Mouse (Mus musculus): ENCODE data around the gene Ncapd2. TPM values are rescaled to one million over a fixed set of nuclear protein-coding genes. Genes with fewer than 3 reads are reported as not detected.

Ncapd2 gene
- polyA plus RNA-seq, 1 experiment from 2014 or later, result 148 TPM

DNA sequence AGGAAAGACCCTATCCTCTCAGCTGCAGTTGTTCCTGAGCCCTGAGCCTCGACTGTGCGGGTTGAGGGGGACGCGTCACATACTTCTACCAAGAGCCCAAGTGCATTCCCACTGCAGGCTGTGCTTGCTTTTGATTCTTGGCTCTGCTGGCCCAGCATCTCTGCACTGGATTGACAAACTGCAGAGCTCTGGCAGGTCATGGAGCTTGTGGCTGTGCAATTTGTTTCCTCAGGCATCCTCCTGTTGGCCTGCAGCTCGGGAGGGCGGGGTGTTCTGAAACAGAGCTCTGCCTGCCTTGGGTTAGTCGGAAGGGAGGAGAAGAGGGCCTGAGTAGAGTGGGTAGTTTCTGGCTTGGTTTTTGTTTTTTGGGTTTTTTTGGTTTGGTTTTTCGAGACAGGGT, 49.1 kb downstream of the Ncapd2 start:
- H3K9me3 ChIP-seq, result no peaks in the 10 kb centered on the region
- no peak for ATAC-seq (ENCODE audit: low FRiP score, low read depth)
- H3K27ac ChIP-seq, result no peak overlapping the region
- no peaks in the 10 kb centered on the region for H3K27me3 ChIP-seq
- no peak overlapping the region for H3K4me3 ChIP-seq
- peaks cover 65% of the 10 kb centered on the region for H3K36me3 ChIP-seq
- H3K4me1 ChIP-seq, result peaks cover 26% of the 10 kb centered on the region
- H3K4me2 ChIP-seq (replicated peaks), result no peak overlapping the region
- H3K9ac ChIP-seq, result no peak overlapping the region
- 90% methylated on average over 8 of the region's 8 CpGs for WGBS

DNA sequence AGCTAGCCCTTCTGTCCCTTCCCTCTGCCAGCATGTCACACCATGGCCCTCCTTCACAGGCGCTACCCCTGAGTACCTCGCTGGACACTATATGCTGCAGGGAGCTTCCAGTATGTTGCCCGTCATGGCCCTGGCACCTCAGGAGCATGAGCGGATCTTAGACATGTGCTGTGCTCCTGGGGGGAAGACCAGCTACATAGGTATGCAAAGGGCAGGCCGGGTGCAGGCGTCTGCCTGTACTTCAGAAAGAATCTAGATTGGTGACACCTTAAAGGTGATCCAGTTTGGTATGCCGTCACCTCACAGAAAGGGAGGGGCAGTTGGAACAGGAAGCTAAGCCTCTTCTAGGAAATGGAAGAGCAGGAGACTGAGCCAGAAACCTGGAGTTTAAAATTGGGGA, 51.8 kb downstream of the Ncapd2 start:
- no peak for ATAC-seq (ENCODE audit: low FRiP score, low read depth)
- Histone ChIP-seq H3K27ac (no peak overlapping the region), H3K9ac (no peak overlapping the region), H3K36me3 (peaks cover 90% of the 10 kb centered on the region), H3K4me2 (replicated peaks) (no peak overlapping the region), H3K9me3 (no peaks in the 10 kb centered on the region), H3K27me3 (no peaks in the 10 kb centered on the region), H3K4me1 (peaks cover 6% of the 10 kb centered on the region), H3K4me3 (no peak overlapping the region)
- 88% methylated on average over 7 of the region's 7 CpGs for WGBS

GRCm38 (mm10) chr6:125137002-125137671, 54.4 kb downstream of the Ncapd2 start:
- no peak overlapping the region for H3K9ac ChIP-seq
- 91% methylated on average over 19 of the region's 19 CpGs for WGBS
- no peaks in the 10 kb centered on the region for H3K27me3 ChIP-seq
- H3K4me1 ChIP-seq, result peaks cover 15% of the 10 kb centered on the region
- no peak overlapping the region for H3K4me3 ChIP-seq
- peaks cover 90% of the 10 kb centered on the region for H3K36me3 ChIP-seq
- no peak for ATAC-seq (ENCODE audit: low FRiP score, low read depth)
- H3K27ac ChIP-seq, result no peak overlapping the region
- H3K9me3 ChIP-seq, result no peaks in the 10 kb centered on the region
- no peak overlapping the region for H3K4me2 ChIP-seq (replicated peaks)

- no peaks in the 10 kb centered on the region for H3K27me3 ChIP-seq
- H3K27ac ChIP-seq, result no peak overlapping the region
- H3K9me3 ChIP-seq, result no peaks in the 10 kb centered on the region
- H3K36me3 ChIP-seq, result peaks cover 72% of the 10 kb centered on the region
- no peak for ATAC-seq (ENCODE audit: low FRiP score, low read depth)
- peak overlapping the region; percentile 92 for H3K4me2 ChIP-seq (replicated peaks)
- peak overlapping the region; percentile 93 for H3K9ac ChIP-seq
- peak overlapping the region; percentile 90 for H3K4me3 ChIP-seq
- H3K4me1 ChIP-seq, result peaks cover 18% of the 10 kb centered on the region
- 7% methylated on average over 11 of the region's 11 CpGs for WGBS
Observed at GRCm38 (mm10) chr6:125132470-125132869, 59.0 kb downstream of the Ncapd2 start.

- H3K36me3 ChIP-seq, result peaks cover 72% of the 10 kb centered on the region
- H3K9ac ChIP-seq, result peak within 1 kb of the TSS; percentile 93
- peak within 1 kb of the TSS; percentile 90 for H3K4me3 ChIP-seq
- no peaks in the 10 kb centered on the region for H3K27me3 ChIP-seq
- peak within 1 kb of the TSS; percentile 92 for H3K4me2 ChIP-seq (replicated peaks)
- peaks cover 18% of the 10 kb centered on the region for H3K4me1 ChIP-seq
- peak; percentile 95 for ATAC-seq (ENCODE audit: low FRiP score, low read depth)
- WGBS, result under 1% methylated on average over 66 of the region's 66 CpGs
- no peaks in the 10 kb centered on the region for H3K9me3 ChIP-seq
- H3K27ac ChIP-seq, result peak within 1 kb of the TSS; percentile 80
Observed at GRCm38 (mm10) chr6:125131302-125132156, 60.0 kb downstream of the Ncapd2 start, which contains the start of gene Nop2. TSS of gene Nop2 (plus strand) at chr6:125131909.

DNA sequence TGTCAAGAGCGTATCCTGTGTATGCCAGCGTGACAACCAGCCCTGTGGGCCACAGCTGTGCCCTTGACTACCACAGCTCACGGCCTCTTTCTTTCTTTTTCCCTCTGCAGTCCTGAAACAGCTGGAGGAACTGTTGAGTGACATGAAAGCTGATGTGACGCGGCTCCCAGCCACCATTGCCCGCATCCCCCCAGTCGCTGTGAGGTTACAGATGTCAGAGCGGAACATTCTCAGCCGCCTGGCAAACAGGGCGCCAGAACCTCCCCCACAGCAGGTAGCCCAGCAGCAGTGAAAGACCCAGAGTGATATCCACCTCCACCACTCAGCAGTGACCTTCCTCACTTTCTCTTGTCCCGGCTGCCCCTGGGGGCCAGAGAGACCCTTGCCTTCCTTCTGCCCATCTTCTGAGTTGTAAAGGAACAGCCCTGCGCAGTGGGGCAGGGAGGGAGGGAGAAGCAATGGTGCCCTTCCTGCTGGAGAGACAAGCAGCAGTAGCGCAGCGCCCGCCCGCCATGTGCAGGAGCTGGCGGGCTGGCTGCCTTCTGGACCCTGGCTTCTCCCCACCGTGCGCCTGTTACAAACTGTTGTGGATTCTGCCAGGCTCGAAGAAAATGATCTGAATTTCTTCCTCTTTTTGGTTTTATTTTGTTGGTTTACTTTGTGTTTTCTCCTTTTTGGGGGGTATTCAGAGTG, 61.6 kb downstream of the Ncapd2 start:
- H3K9ac ChIP-seq, result no peak overlapping the region
- H3K36me3 ChIP-seq, result peaks cover 73% of the 10 kb centered on the region
- H3K27me3 ChIP-seq, result no peaks in the 10 kb centered on the region
- 90% methylated on average over 20 of the region's 20 CpGs for WGBS
- no peak overlapping the region for H3K4me3 ChIP-seq
- H3K9me3 ChIP-seq, result no peaks in the 10 kb centered on the region
- no peak overlapping the region for H3K27ac ChIP-seq
- H3K4me1 ChIP-seq, result peaks cover 18% of the 10 kb centered on the region
- H3K4me2 ChIP-seq (replicated peaks), result no peak overlapping the region
- no peak for ATAC-seq (ENCODE audit: low FRiP score, low read depth)

- H3K27ac ChIP-seq, result no peak overlapping the region
- WGBS, result 90% methylated on average over 12 of the region's 12 CpGs
Observed at GRCm38 (mm10) chr6:125128724-125129123, 62.8 kb downstream of the Ncapd2 start.

DNA sequence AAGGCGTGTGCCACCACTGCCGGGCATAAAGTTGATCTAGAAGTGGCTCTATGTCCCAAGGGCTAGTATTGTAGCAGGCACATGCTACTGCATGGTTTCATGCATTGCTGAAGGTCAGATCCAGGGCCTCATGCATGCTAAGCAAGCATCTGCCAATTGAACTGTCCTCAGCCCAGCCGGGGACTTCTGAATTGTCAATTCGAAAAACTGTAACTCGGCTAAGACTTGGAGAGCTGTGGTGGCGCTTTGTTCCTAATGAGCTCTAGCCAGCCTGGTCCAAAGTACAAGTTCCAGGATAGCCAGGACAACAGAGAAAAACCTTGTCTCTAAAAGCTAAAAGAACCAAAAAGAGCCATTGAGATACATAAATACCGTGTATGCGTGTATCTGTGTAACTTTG, 72.1 kb downstream of the Ncapd2 start:
- Histone ChIP-seq H3K27ac (no peak overlapping the region), H3K27me3 (no peaks in the 10 kb centered on the region), H3K9me3 (no peaks in the 10 kb centered on the region), H3K4me3 (no peak overlapping the region), H3K4me2 (replicated peaks) (no peak overlapping the region), H3K4me1 (no peaks in the 10 kb centered on the region), H3K9ac (no peak overlapping the region), H3K36me3 (peaks cover 95% of the 10 kb centered on the region)
- ATAC-seq (ENCODE audit: low FRiP score, low read depth), result no peak
- 96% methylated on average over 8 of the region's 8 CpGs for WGBS

More at GRCm38 (mm10) chr6:125128724-125129123, 62.8 kb downstream of the Ncapd2 start:
- Histone ChIP-seq H3K4me2 (replicated peaks) (no peak overlapping the region), H3K36me3 (peaks cover 73% of the 10 kb centered on the region), H3K9me3 (no peaks in the 10 kb centered on the region), H3K27me3 (no peaks in the 10 kb centered on the region), H3K4me3 (no peak overlapping the region), H3K4me1 (peaks cover 18% of the 10 kb centered on the region), H3K9ac (no peak overlapping the region)
- no peak for ATAC-seq (ENCODE audit: low FRiP score, low read depth)

Small RNA genes lying within 50 kb of the gene (microRNA-seq; reads per million reads assigned to microRNA genes)
- gene Mir3098 (not detected), gene Mir8113 (not detected)

Other genes starting within 250 kb of the Ncapd2 start
- 128 and 133 TPM in 2 replicates for gene Cops7a, start 226.2 kb downstream of the Ncapd2 start, polyA plus RNA-seq (2015; fragmentation: Nextera tagmentation; extraction: Ambion mirVana)
- 15.7 and 19.0 TPM in 2 replicates for gene Pianp, start 195.0 kb downstream of the Ncapd2 start, polyA plus RNA-seq (2015; fragmentation: Nextera tagmentation; extraction: Ambion mirVana)
- 20.6 and 21.2 TPM in 2 replicates for gene Zfp384, start 182.6 kb downstream of the Ncapd2 start, polyA plus RNA-seq (2015; fragmentation: Nextera tagmentation; extraction: Ambion mirVana)
- 183 and 190 TPM in 2 replicates for gene Ing4, start 151.9 kb downstream of the Ncapd2 start, polyA plus RNA-seq (2015; fragmentation: Nextera tagmentation; extraction: Ambion mirVana)
- 16.5 and 19.2 TPM in 2 replicates for gene Acrbp, start 142.0 kb downstream of the Ncapd2 start, polyA plus RNA-seq (2015; fragmentation: Nextera tagmentation; extraction: Ambion mirVana)
- gene Lpar5, start 123.8 kb downstream of the Ncapd2 start, polyA plus RNA-seq (2015; fragmentation: Nextera tagmentation; extraction: Ambion mirVana), result 0.45 and 0.80 TPM in 2 replicates
- gene Chd4, start 95.7 kb downstream of the Ncapd2 start, polyA plus RNA-seq (2015; fragmentation: Nextera tagmentation; extraction: Ambion mirVana), result 86.8 and 93.4 TPM in 2 replicates
- gene Nop2, start 59.8 kb downstream of the Ncapd2 start, polyA plus RNA-seq (2015; fragmentation: Nextera tagmentation; extraction: Ambion mirVana), result 65.6 and 67.1 TPM in 2 replicates
- 31.5 and 33.1 TPM in 2 replicates for gene Iffo1, start 46.5 kb downstream of the Ncapd2 start, polyA plus RNA-seq (2015; fragmentation: Nextera tagmentation; extraction: Ambion mirVana)
- 1,893 and 1,983 TPM in 2 replicates for gene Gapdh, start 25.2 kb downstream of the Ncapd2 start, polyA plus RNA-seq (2015; fragmentation: Nextera tagmentation; extraction: Ambion mirVana)
- 212 and 213 TPM in 2 replicates for gene Mrpl51, start 100 bp upstream of the Ncapd2 start, polyA plus RNA-seq (2015; fragmentation: Nextera tagmentation; extraction: Ambion mirVana)
- 6.1 and 7.0 TPM in 2 replicates for gene Vamp1, start 23.9 kb upstream of the Ncapd2 start, polyA plus RNA-seq (2015; fragmentation: Nextera tagmentation; extraction: Ambion mirVana)
- gene Tapbpl, start 40.2 kb upstream of the Ncapd2 start, polyA plus RNA-seq (2015; fragmentation: Nextera tagmentation; extraction: Ambion mirVana), result 3.1 and 3.2 TPM in 2 replicates
- 2.5 and 3.8 TPM in 2 replicates for gene Cd27, start 45.3 kb upstream of the Ncapd2 start, polyA plus RNA-seq (2015; fragmentation: Nextera tagmentation; extraction: Ambion mirVana)
- 0.80 and 0.91 TPM in 2 replicates for gene Tuba3a, start 94.3 kb upstream of the Ncapd2 start, polyA plus RNA-seq (2015; fragmentation: Nextera tagmentation; extraction: Ambion mirVana)
- gene Ltbr, start 122.2 kb upstream of the Ncapd2 start, polyA plus RNA-seq (2015; fragmentation: Nextera tagmentation; extraction: Ambion mirVana), result 45.1 and 46.2 TPM in 2 replicates
- gene Scnn1a, start 129.0 kb upstream of the Ncapd2 start, polyA plus RNA-seq (2015; fragmentation: Nextera tagmentation; extraction: Ambion mirVana), result 1.1 and 1.4 TPM in 2 replicates
- gene Tnfrsf1a, start 157.7 kb upstream of the Ncapd2 start, polyA plus RNA-seq (2015; fragmentation: Nextera tagmentation; extraction: Ambion mirVana), result 68.7 and 71.4 TPM in 2 replicates
- gene Plekhg6, start 189.1 kb upstream of the Ncapd2 start, polyA plus RNA-seq (2015; fragmentation: Nextera tagmentation; extraction: Ambion mirVana), result 0.67 and 0.86 TPM in 2 replicates